Mouse (Mus musculus): ENCODE measurements around the gene Klhl41. TPM values are rescaled to one million over a fixed set of nuclear protein-coding genes. Genes with fewer than 3 reads are reported as not detected.
"Not testable (repeated sequence)": the region's sequence is repeated elsewhere in the genome, so short reads cannot be mapped to it uniquely, and the experiment has no call there.

Gene Klhl41
- 19.3 and 29.1 TPM in 2 replicates for polyA plus RNA-seq (2015; fragmentation: Nextera tagmentation; extraction: Ambion mirVana)

GRCm38 (mm10) chr2:69669853-69670252 is at the start of gene Klhl41:
Gene Klhl41 (plus strand): TSS chr2:69670120.
- Histone ChIP-seq H3K9me3 (replicated peaks; ENCODE audit: control insufficient read depth, low read length) (no peaks in the 10 kb centered on the region), H3K27me3 (ENCODE audit: control insufficient read depth, insufficient read depth, low read length) (no peaks in the 10 kb centered on the region), H3K27ac (ENCODE audit: low read length) (peak within 1 kb of the TSS; percentile 88), H3K4me1 (ENCODE audit: control insufficient read depth, insufficient read depth, low read length) (peaks cover 9% of the 10 kb centered on the region), H3K4me3 (ENCODE audit: low read length) (peak within 1 kb of the TSS; percentile 49), H3K4me2 (ENCODE audit: low read depth, low read length) (peak within 1 kb of the TSS; percentile 59), H3K9ac (ENCODE audit: low read length) (peak within 1 kb of the TSS; percentile 46), H3K36me3 (ENCODE audit: control insufficient read depth, insufficient read depth) (no peaks in the 10 kb centered on the region)
- ATAC-seq (replicated peaks; ENCODE audit: extremely low read depth, insufficient read depth, low FRiP score), result no peak
- WGBS, result 52% methylated on average over 9 of the region's 9 CpGs

DNA sequence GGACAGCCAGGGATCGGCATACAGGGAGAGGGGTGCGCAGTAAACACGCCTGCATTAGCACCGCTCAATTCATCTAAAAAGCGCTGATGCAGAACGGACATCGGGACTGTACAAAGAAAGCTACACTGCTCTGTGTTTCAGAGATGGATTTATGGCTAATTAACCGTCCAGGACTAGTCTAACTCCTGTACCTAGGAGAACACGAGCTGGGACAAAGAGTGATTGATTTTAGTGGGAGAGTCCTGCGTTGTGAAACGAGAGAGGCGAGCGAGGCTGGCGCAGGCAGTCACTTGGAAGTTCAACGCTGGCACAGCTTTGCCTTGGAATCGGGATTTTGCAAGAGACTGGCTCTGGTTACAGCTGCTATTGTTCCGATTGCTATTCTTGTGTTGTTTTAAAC is 40.7 kb upstream of the Klhl41 start:
- Histone ChIP-seq H3K4me3 (ENCODE audit: low read length) (no peak overlapping the region), H3K27ac (ENCODE audit: low read length) (no peak overlapping the region), H3K9ac (ENCODE audit: low read length) (no peak overlapping the region), H3K9me3 (replicated peaks; ENCODE audit: control insufficient read depth, low read length) (peaks cover 4% of the 10 kb centered on the region; the same call in 1 of the 2 replicates), H3K4me1 (ENCODE audit: control insufficient read depth, insufficient read depth, low read length) (no peaks in the 10 kb centered on the region), H3K4me2 (ENCODE audit: low read depth, low read length) (no peak overlapping the region), H3K27me3 (ENCODE audit: control insufficient read depth, insufficient read depth, low read length) (no peaks in the 10 kb centered on the region), H3K36me3 (ENCODE audit: control insufficient read depth, insufficient read depth) (no peaks in the 10 kb centered on the region)
- 75% methylated on average over 17 of the region's 17 CpGs for WGBS
- no peak for ATAC-seq (replicated peaks; ENCODE audit: extremely low read depth, insufficient read depth, low FRiP score)

- Histone ChIP-seq H3K4me1 (ENCODE audit: control insufficient read depth, insufficient read depth, low read length) (no peaks in the 10 kb centered on the region), H3K4me2 (ENCODE audit: low read depth, low read length) (no peak overlapping the region), H3K4me3 (ENCODE audit: low read length) (no peak overlapping the region), H3K9me3 (replicated peaks; ENCODE audit: control insufficient read depth, low read length) (peaks cover 4% of the 10 kb centered on the region; the same call in 1 of the 2 replicates), H3K36me3 (ENCODE audit: control insufficient read depth, insufficient read depth) (no peaks in the 10 kb centered on the region), H3K9ac (ENCODE audit: low read length) (no peak overlapping the region), H3K27me3 (ENCODE audit: control insufficient read depth, insufficient read depth, low read length) (no peaks in the 10 kb centered on the region), H3K27ac (ENCODE audit: low read length) (no peak overlapping the region)
- ATAC-seq (replicated peaks; ENCODE audit: extremely low read depth, insufficient read depth, low FRiP score), result no peak
- WGBS, result 83% methylated on average over 6 of the region's 6 CpGs
Measured at GRCm38 (mm10) chr2:69629914-69630313, 40.0 kb upstream of the Klhl41 start.

DNA sequence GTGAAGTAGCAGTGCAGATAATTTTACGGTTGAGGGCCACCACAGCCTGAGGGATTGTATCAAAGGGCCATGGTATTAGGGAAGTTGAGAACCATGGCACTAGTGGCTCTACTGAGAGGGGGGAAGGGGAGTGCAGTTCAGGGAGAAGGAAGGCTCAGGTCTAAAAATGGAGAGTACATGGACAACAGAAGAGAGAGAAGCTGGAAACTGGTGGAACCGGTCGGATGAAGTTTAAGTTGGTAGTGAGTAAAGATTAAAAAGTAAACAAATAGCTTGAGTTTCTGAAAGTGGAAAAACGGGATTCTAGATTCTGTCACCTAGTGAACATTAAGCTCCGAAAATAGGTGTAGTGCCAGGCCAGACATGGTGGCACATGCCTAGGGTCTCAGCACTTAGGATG is 39.1 kb upstream of the Klhl41 start:
- Histone ChIP-seq H3K9me3 (replicated peaks; ENCODE audit: control insufficient read depth, low read length) (peaks cover 4% of the 10 kb centered on the region; the same call in 1 of the 2 replicates), H3K9ac (ENCODE audit: low read length) (no peak overlapping the region), H3K4me3 (ENCODE audit: low read length) (no peak overlapping the region), H3K4me1 (ENCODE audit: control insufficient read depth, insufficient read depth, low read length) (0 out of 2 replicates have a peak, but pooled peaks cover 2% of the 10 kb centered on the region), H3K4me2 (ENCODE audit: low read depth, low read length) (no peak overlapping the region), H3K36me3 (ENCODE audit: control insufficient read depth, insufficient read depth) (no peaks in the 10 kb centered on the region), H3K27ac (ENCODE audit: low read length) (no peak overlapping the region), H3K27me3 (ENCODE audit: control insufficient read depth, insufficient read depth, low read length) (no peaks in the 10 kb centered on the region)
- ATAC-seq (replicated peaks; ENCODE audit: extremely low read depth, insufficient read depth, low FRiP score), result no peak
- WGBS, result 85% methylated on average over 5 of the region's 5 CpGs

DNA sequence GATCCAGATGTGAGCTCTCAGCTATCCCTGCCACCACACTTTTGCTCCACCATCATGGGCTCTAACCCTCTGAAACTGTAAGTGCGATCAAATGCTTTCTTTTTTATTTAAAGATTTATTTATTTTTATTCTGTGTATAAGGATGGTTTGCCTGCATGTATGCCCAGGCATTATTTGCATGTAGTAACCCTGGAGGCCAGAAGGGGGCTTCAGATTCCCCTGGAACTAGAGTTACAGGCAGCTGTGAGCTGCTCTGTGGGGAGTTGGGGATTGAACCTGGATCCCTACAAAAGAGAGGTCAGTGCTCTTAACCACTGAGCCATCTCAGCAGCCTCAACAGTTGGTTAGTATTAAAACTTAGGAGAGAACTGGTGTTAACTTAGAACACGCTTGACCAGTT is 38.5 kb upstream of the Klhl41 start:
- Histone ChIP-seq H3K4me1 (ENCODE audit: control insufficient read depth, insufficient read depth, low read length) (0 out of 2 replicates have a peak, but pooled peaks cover 2% of the 10 kb centered on the region), H3K36me3 (ENCODE audit: control insufficient read depth, insufficient read depth) (no peaks in the 10 kb centered on the region), H3K4me3 (ENCODE audit: low read length) (no peak overlapping the region), H3K27ac (ENCODE audit: low read length) (no peak overlapping the region), H3K4me2 (ENCODE audit: low read depth, low read length) (no peak overlapping the region), H3K9ac (ENCODE audit: low read length) (no peak overlapping the region), H3K27me3 (ENCODE audit: control insufficient read depth, insufficient read depth, low read length) (no peaks in the 10 kb centered on the region), H3K9me3 (replicated peaks; ENCODE audit: control insufficient read depth, low read length) (peaks cover 6% of the 10 kb centered on the region; the same call in 1 of the 2 replicates)
- WGBS, result 77% methylated on average over 2 of the region's 2 CpGs
- no peak for ATAC-seq (replicated peaks; ENCODE audit: extremely low read depth, insufficient read depth, low FRiP score)

- Histone ChIP-seq H3K4me2 (ENCODE audit: low read depth, low read length) (peak overlapping the region; percentile 60), H3K36me3 (ENCODE audit: control insufficient read depth, insufficient read depth) (no peaks in the 10 kb centered on the region), H3K4me3 (ENCODE audit: low read length) (peak overlapping the region; percentile 60), H3K9me3 (replicated peaks; ENCODE audit: control insufficient read depth, low read length) (0 out of 2 replicates have a peak, but pooled peaks cover 2% of the 10 kb centered on the region), H3K9ac (ENCODE audit: low read length) (peak overlapping the region; percentile 71), H3K27me3 (ENCODE audit: control insufficient read depth, insufficient read depth, low read length) (no peaks in the 10 kb centered on the region), H3K4me1 (ENCODE audit: control insufficient read depth, insufficient read depth, low read length) (0 out of 2 replicates have a peak, but pooled peaks cover 2% of the 10 kb centered on the region), H3K27ac (ENCODE audit: low read length) (no peak overlapping the region)
- ATAC-seq (replicated peaks; ENCODE audit: extremely low read depth, insufficient read depth, low FRiP score), result peak; percentile 64; the same call in 1 of the 2 replicates
- WGBS, result 8% methylated on average over 11 of the region's 11 CpGs
Measured at GRCm38 (mm10) chr2:69635064-69635701, 34.7 kb upstream of the Klhl41 start.

GRCm38 (mm10) chr2:69635807-69636206 is 34.1 kb upstream of the Klhl41 start:
- 59% methylated on average over 6 of the region's 6 CpGs for WGBS
- ATAC-seq (replicated peaks; ENCODE audit: extremely low read depth, insufficient read depth, low FRiP score), result no peak

GRCm38 (mm10) chr2:69637989-69638388 is 31.9 kb upstream of the Klhl41 start:
- WGBS, result 68% methylated on average over 7 of the region's 7 CpGs
- not testable (repeated sequence) for H3K9me3 ChIP-seq (replicated peaks; ENCODE audit: control insufficient read depth, low read length); H3K9ac ChIP-seq (ENCODE audit: low read length); H3K36me3 ChIP-seq (ENCODE audit: control insufficient read depth, insufficient read depth); H3K4me1 ChIP-seq (ENCODE audit: control insufficient read depth, insufficient read depth, low read length); H3K4me2 ChIP-seq (ENCODE audit: low read depth, low read length); H3K4me3 ChIP-seq (ENCODE audit: low read length); H3K27ac ChIP-seq (ENCODE audit: low read length); ATAC-seq (replicated peaks; ENCODE audit: extremely low read depth, insufficient read depth, low FRiP score); H3K27me3 ChIP-seq (ENCODE audit: control insufficient read depth, insufficient read depth, low read length)

More at GRCm38 (mm10) chr2:69635807-69636206, 34.1 kb upstream of the Klhl41 start:
- Histone ChIP-seq H3K27ac (ENCODE audit: low read length) (no peak overlapping the region), H3K27me3 (ENCODE audit: control insufficient read depth, insufficient read depth, low read length) (no peaks in the 10 kb centered on the region), H3K4me3 (ENCODE audit: low read length) (no peak overlapping the region), H3K4me1 (ENCODE audit: control insufficient read depth, insufficient read depth, low read length) (0 out of 2 replicates have a peak, but pooled peaks cover 2% of the 10 kb centered on the region), H3K36me3 (ENCODE audit: control insufficient read depth, insufficient read depth) (no peaks in the 10 kb centered on the region), H3K9me3 (replicated peaks; ENCODE audit: control insufficient read depth, low read length) (0 out of 2 replicates have a peak, but pooled peaks cover 2% of the 10 kb centered on the region), H3K9ac (ENCODE audit: low read length) (no peak overlapping the region), H3K4me2 (ENCODE audit: low read depth, low read length) (no peak overlapping the region)

- no peak overlapping the region for H3K27ac ChIP-seq (ENCODE audit: low read length)
- 0 out of 2 replicates have a peak, but pooled peaks cover 2% of the 10 kb centered on the region for H3K4me1 ChIP-seq (ENCODE audit: control insufficient read depth, insufficient read depth, low read length)
- ATAC-seq (replicated peaks; ENCODE audit: extremely low read depth, insufficient read depth, low FRiP score), result no peak
- no peaks in the 10 kb centered on the region for H3K36me3 ChIP-seq (ENCODE audit: control insufficient read depth, insufficient read depth)
- no peak overlapping the region for H3K4me3 ChIP-seq (ENCODE audit: low read length)
- WGBS, result 68% methylated on average over 10 of the region's 10 CpGs
- H3K9me3 ChIP-seq (replicated peaks; ENCODE audit: control insufficient read depth, low read length), result 0 out of 2 replicates have a peak, but pooled peaks cover 2% of the 10 kb centered on the region
- no peak overlapping the region for H3K4me2 ChIP-seq (ENCODE audit: low read depth, low read length)
- no peak overlapping the region for H3K9ac ChIP-seq (ENCODE audit: low read length)
- no peaks in the 10 kb centered on the region for H3K27me3 ChIP-seq (ENCODE audit: control insufficient read depth, insufficient read depth, low read length)
Measured at GRCm38 (mm10) chr2:69640100-69640499, 29.8 kb upstream of the Klhl41 start.
